Mouse (Mus musculus): ENCODE measurements around the gene Pgap2. TPM values are rescaled to one million over a fixed set of nuclear protein-coding genes. Genes with fewer than 3 reads are reported as not detected.

Gene Pgap2
- polyA plus RNA-seq, 1 experiment from 2014 or later: 22.2 TPM

DNA sequence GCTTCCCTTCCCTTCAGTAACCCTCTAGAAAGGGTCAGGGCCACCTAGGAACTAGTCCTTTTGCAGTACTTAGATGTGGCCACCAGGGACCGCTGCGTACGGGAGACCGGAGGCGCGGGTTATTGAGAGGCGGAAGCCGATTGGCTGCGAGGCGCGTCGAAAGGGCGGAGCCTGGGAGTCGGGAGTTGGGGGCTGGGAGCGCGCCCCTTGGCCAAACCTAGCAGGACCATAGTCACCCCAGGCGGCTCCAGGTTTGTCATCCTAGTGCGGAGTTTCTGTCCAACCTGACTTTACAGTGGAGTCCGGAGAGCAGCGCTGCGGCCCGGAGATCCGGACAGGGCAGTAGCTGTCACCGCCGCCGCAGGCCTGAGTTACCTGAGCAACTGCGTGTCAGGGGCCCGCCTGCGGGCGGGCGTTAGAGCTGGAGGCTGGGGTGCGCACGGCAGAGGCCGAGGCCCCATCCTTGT lies 57.1 kb downstream of the Pgap2 start:
- Histone ChIP-seq H3K9me3 (replicated peaks) (no peaks in the 10 kb centered on the region), H3K4me2 (peak overlapping the region; percentile 91), H3K4me1 (replicated peaks) (peaks cover 61% of the 10 kb centered on the region), H3K36me3 (replicated peaks) (no peaks in the 10 kb centered on the region), H3K27ac (replicated peaks) (peak overlapping the region; percentile 93), H3K27me3 (no peaks in the 10 kb centered on the region), H3K9ac (peak overlapping the region; percentile 83), H3K4me3 (replicated peaks) (peak overlapping the region; percentile 73)
- ATAC-seq (ENCODE audit: insufficient read depth): peak; percentile 86
- WGBS (ENCODE audit: insufficient replicate concordance): under 1% methylated on average over 34 of the region's 34 CpGs

GRCm38 (mm10) chr7:102267601-102268394 lies 57.8 kb downstream of the Pgap2 start, which contains the start of gene Stim1:
Gene Stim1, plus strand, starts transcription at chr7:102267806.
- Histone ChIP-seq H3K36me3 (replicated peaks) (no peaks in the 10 kb centered on the region), H3K4me1 (replicated peaks) (peaks cover 67% of the 10 kb centered on the region), H3K9me3 (replicated peaks) (no peaks in the 10 kb centered on the region), H3K4me2 (peak within 1 kb of the TSS; percentile 91), H3K27ac (replicated peaks) (peak within 1 kb of the TSS; percentile 93), H3K9ac (peak within 1 kb of the TSS; percentile 83), H3K27me3 (no peaks in the 10 kb centered on the region), H3K4me3 (replicated peaks) (peak within 1 kb of the TSS; percentile 73)
- ATAC-seq (ENCODE audit: insufficient read depth): peak; percentile 94
- WGBS (ENCODE audit: insufficient replicate concordance): under 1% methylated on average over 73 of the region's 73 CpGs

- Histone ChIP-seq H3K36me3 (replicated peaks) (0 out of 2 replicates have a peak, but pooled peaks cover 3% of the 10 kb centered on the region), H3K4me2 (peak overlapping the region; percentile 91), H3K27ac (replicated peaks) (peak overlapping the region; percentile 93), H3K4me1 (replicated peaks) (peaks cover 70% of the 10 kb centered on the region), H3K9ac (peak overlapping the region; percentile 83), H3K9me3 (replicated peaks) (no peaks in the 10 kb centered on the region), H3K4me3 (replicated peaks) (peak overlapping the region; percentile 73), H3K27me3 (no peaks in the 10 kb centered on the region)
- 3% methylated on average over 12 of the region's 12 CpGs for WGBS (ENCODE audit: insufficient replicate concordance)
- ATAC-seq (ENCODE audit: insufficient read depth): no peak
Observed at GRCm38 (mm10) chr7:102268395-102268748, 58.4 kb downstream of the Pgap2 start.

DNA sequence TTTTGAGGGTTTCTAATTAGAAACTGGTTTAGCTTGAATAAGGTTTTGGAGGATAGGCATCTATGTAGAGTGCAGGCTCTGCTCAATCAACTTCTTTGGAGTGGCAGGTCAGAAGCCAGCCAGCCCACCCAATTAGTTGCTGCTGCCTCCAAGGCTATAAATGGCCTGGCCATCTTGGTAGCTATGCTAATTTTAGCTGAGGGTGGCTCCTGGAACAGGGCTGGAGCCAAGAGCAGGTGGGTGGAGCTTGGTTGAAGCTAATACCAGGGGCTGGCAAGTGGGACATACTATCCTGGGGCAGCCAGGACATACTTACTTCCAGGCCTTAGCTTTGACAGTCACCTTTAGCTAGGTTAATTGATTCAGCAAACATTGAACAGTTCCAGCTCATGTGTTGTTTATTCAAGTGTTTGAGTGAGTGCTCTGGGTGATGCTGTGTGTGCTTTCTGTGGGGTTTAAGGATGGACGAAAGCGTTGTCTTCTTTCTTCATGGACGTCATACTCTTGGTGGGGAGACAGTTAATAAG lies 62.5 kb downstream of the Pgap2 start:
- Histone ChIP-seq H3K9me3 (replicated peaks) (no peaks in the 10 kb centered on the region), H3K27ac (replicated peaks) (no peak overlapping the region; the same call in 1 of the 2 replicates), H3K27me3 (no peaks in the 10 kb centered on the region), H3K4me2 (no peak overlapping the region), H3K9ac (no peak overlapping the region), H3K36me3 (replicated peaks) (0 out of 2 replicates have a peak, but pooled peaks cover 5% of the 10 kb centered on the region), H3K4me1 (replicated peaks) (peaks cover 49% of the 10 kb centered on the region), H3K4me3 (replicated peaks) (no peak overlapping the region)
- 83% methylated on average over 3 of the region's 3 CpGs for WGBS (ENCODE audit: insufficient replicate concordance)
- no peak for ATAC-seq (ENCODE audit: insufficient read depth)

DNA sequence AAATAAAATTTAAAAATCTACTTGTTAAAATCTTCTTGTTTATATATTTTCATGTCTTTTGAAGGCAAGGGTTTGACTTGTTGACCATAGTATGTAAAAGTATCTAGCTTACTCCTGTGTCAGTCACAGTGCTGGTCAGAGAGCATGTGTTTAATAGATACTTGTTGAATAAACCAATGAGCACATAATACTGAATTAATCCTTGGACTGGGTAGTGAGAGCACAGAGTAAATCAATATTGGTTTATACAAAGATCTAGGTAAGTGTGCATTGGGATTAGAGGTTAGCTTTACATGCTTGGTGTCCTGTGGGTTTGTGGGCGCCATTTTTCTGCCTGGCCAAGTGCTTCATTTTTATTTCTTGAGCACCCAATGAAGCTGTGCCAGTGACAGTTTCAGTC lies 71.4 kb downstream of the Pgap2 start:
- no peaks in the 10 kb centered on the region for H3K36me3 ChIP-seq (replicated peaks)
- no peaks in the 10 kb centered on the region for H3K27me3 ChIP-seq
- no peak overlapping the region for H3K9ac ChIP-seq
- H3K4me1 ChIP-seq (replicated peaks): no peaks in the 10 kb centered on the region
- no peak overlapping the region for H3K4me2 ChIP-seq
- H3K27ac ChIP-seq (replicated peaks): no peak overlapping the region
- 77% methylated on average over 1 of the region's 1 CpGs for WGBS (ENCODE audit: insufficient replicate concordance)
- H3K9me3 ChIP-seq (replicated peaks): no peaks in the 10 kb centered on the region
- H3K4me3 ChIP-seq (replicated peaks): no peak overlapping the region
- no peak for ATAC-seq (ENCODE audit: insufficient read depth)

GRCm38 (mm10) chr7:102282261-102282660 lies 72.3 kb downstream of the Pgap2 start:
- no peak overlapping the region for H3K27ac ChIP-seq (replicated peaks)
- no peak overlapping the region for H3K4me3 ChIP-seq (replicated peaks)
- no peak for ATAC-seq (ENCODE audit: insufficient read depth)
- H3K27me3 ChIP-seq: no peaks in the 10 kb centered on the region
- H3K36me3 ChIP-seq (replicated peaks): no peaks in the 10 kb centered on the region
- H3K9me3 ChIP-seq (replicated peaks): no peaks in the 10 kb centered on the region
- WGBS (ENCODE audit: insufficient replicate concordance): 66% methylated on average over 5 of the region's 5 CpGs
- no peaks in the 10 kb centered on the region for H3K4me1 ChIP-seq (replicated peaks)
- no peak overlapping the region for H3K9ac ChIP-seq
- no peak overlapping the region for H3K4me2 ChIP-seq

Other genes with a start within 250 kb of the Pgap2 start
- gene Il18bp, start 191.5 kb upstream of the Pgap2 start, polyA plus RNA-seq (2015; fragmentation: Nextera tagmentation; extraction: Ambion mirVana): 22.9 and 31.8 TPM in 2 replicates
- 11.5 and 14.4 TPM in 2 replicates for gene Rnf121, start 144.7 kb upstream of the Pgap2 start, polyA plus RNA-seq (2015; fragmentation: Nextera tagmentation; extraction: Ambion mirVana)
- 11.4 and 13.3 TPM in 2 replicates for gene Xndc1, start 144.7 kb upstream of the Pgap2 start, polyA plus RNA-seq (2015; fragmentation: Nextera tagmentation; extraction: Ambion mirVana)
- gene Xntrpc, start 144.5 kb upstream of the Pgap2 start, polyA plus RNA-seq (2015; fragmentation: Nextera tagmentation; extraction: Ambion mirVana): 0.30 TPM in 1 of 2 replicates, not detected in the other
- 0.36 TPM in 1 of 2 replicates, not detected in the other for gene Trpc2, start 127.1 kb upstream of the Pgap2 start, polyA plus RNA-seq (2015; fragmentation: Nextera tagmentation; extraction: Ambion mirVana)
- 0.77 and 1.6 TPM in 2 replicates for gene Art1, start 108.5 kb upstream of the Pgap2 start, polyA plus RNA-seq (2015; fragmentation: Nextera tagmentation; extraction: Ambion mirVana)
- gene Art5, start 100.7 kb upstream of the Pgap2 start, polyA plus RNA-seq (2015; fragmentation: Nextera tagmentation; extraction: Ambion mirVana): 0.25 and 0.30 TPM in 2 replicates
- not detected in 2 replicates for gene Chrna10, start 93.4 kb upstream of the Pgap2 start, polyA plus RNA-seq (2015; fragmentation: Nextera tagmentation; extraction: Ambion mirVana)
- gene Nup98, start within 50 bp of the Pgap2 start, polyA plus RNA-seq (2015; fragmentation: Nextera tagmentation; extraction: Ambion mirVana): 13.4 and 13.5 TPM in 2 replicates
- 57.4 and 62.3 TPM in 2 replicates for gene Rhog, start 45.8 kb downstream of the Pgap2 start, polyA plus RNA-seq (2015; fragmentation: Nextera tagmentation; extraction: Ambion mirVana)
- 14.9 and 16.5 TPM in 2 replicates for gene Stim1, start 57.6 kb downstream of the Pgap2 start, polyA plus RNA-seq (2015; fragmentation: Nextera tagmentation; extraction: Ambion mirVana)
- 171 and 180 TPM in 2 replicates for gene Rrm1, start 231.5 kb downstream of the Pgap2 start, polyA plus RNA-seq (2015; fragmentation: Nextera tagmentation; extraction: Ambion mirVana)

Measured in liver, embryonic 15.5 days (tissue).